Mouse (Mus musculus) stomach, embryonic 16.5 days (tissue): Measurements from ENCODE around the gene Ip6k2. TPM values are rescaled to one million over a fixed set of nuclear protein-coding genes. Genes with fewer than 3 reads are reported as not detected.
A peak's percentile ranks its signal among the peaks of the same experiment; 100 is the strongest.

ENCODE experiments used
- ATAC-seq: fragments of 200-750 bp; cut with Nextera tagmentation; 2 replicates; pipeline ENCODE4 v1.8.0; 2017; ENCODE audit warnings: moderate number of reproducible peaks, moderate TSS enrichment; ENCODE audit not compliant: insufficient read depth, low FRiP score
- H3K27ac ChIP-seq: fragments of 300-500 bp; sonication (generic); 2 replicates; pipeline ENCODE4 v1.5.1; 2014; ENCODE audit warnings: low read length
- H3K27me3 ChIP-seq: fragments of 300-500 bp; sonication (generic); 2 replicates; pipeline ENCODE4 v1.6.1; 2014; ENCODE audit warnings: low read length, control low read depth, mixed read lengths; ENCODE audit not compliant: control insufficient read depth, insufficient read depth
- H3K36me3 ChIP-seq: fragments of 300-500 bp; sonication (generic); 2 replicates; pipeline ENCODE4 v1.6.1; 2014; ENCODE audit warnings: low read length; ENCODE audit not compliant: control insufficient read depth, insufficient read depth
- H3K4me1 ChIP-seq: fragments of 300-500 bp; sonication (generic); 2 replicates; pipeline ENCODE4 v1.6.1; 2014; ENCODE audit warnings: low read length, control low read depth, mixed read lengths; ENCODE audit not compliant: control insufficient read depth, insufficient read depth
- H3K4me2 ChIP-seq: fragments of 300-500 bp; sonication (generic); 2 replicates; pipeline ENCODE4 v1.6.1; 2014; ENCODE audit warnings: low read depth, low read length, mixed read lengths
- H3K4me3 ChIP-seq: fragments of 300-500 bp; sonication (generic); replicated peaks from 2 replicates; pipeline ENCODE4 v1.5.1; 2014; ENCODE audit warnings: mild to moderate bottlenecking, low read length
- H3K9ac ChIP-seq: fragments of 300-500 bp; sonication (generic); 2 replicates; pipeline ENCODE4 v1.6.1; 2014; ENCODE audit warnings: low read length
- H3K9me3 ChIP-seq: fragments of 300-500 bp; sonication (generic); replicated peaks from 2 replicates; pipeline ENCODE4 v1.6.1; 2016; ENCODE audit warnings: low read length, control low read depth; ENCODE audit not compliant: control insufficient read depth
- WGBS: fragments of 180-500 bp; shearing (Covaris S2); extraction: QIAGEN DNeasy Blood & Tissue Kit; methylation state at CpG from one replicate; pipeline ENCODE4 v1.1.7; 2014; 5-methylcytosine and 5-hydroxymethylcytosine counted together
- polyA plus RNA-seq: library from polyadenylated mRNA; unstranded; fragments of >200 nt; fragmentation: Nextera tagmentation; extraction: Ambion mirVana; gene quantifications from 2 replicates; pipeline ENCODE4 v1.2.1, GENCODE M21; 2015

The Ip6k2 gene
- polyA plus RNA-seq, 1 experiment from 2014 or later = 65.3 TPM

GRCm38 (mm10) chr9:108820077-108820476 is 36.5 kb downstream of the Ip6k2 start:
- Histone ChIP-seq H3K27me3 (peaks cover 28% of the 10 kb centered on the region), H3K27ac (no peak overlapping the region), H3K4me1 (no peaks in the 10 kb centered on the region), H3K4me2 (no peak overlapping the region), H3K4me3 (no peak overlapping the region), H3K36me3 (0 out of 2 replicates have a peak, but pooled peaks cover 2% of the 10 kb centered on the region), H3K9me3 (no peaks in the 10 kb centered on the region), H3K9ac (no peak overlapping the region)
- no peak for ATAC-seq
- 57% methylated on average over 5 of the region's 5 CpGs for WGBS

- Histone ChIP-seq H3K4me3 (no peak overlapping the region), H3K4me1 (peaks cover 8% of the 10 kb centered on the region)
- 4% methylated on average over 25 of the region's 25 CpGs for WGBS
These were observed 40.6 kb downstream of the Ip6k2 start for GRCm38 (mm10) chr9:108824144-108824685.

GRCm38 (mm10) chr9:108824755-108825413 is 41.3 kb downstream of the Ip6k2 start:
- H3K4me3 ChIP-seq = no peak overlapping the region
- H3K36me3 ChIP-seq = no peaks in the 10 kb centered on the region

More at GRCm38 (mm10) chr9:108824144-108824685, 40.6 kb downstream of the Ip6k2 start:
- H3K4me2 ChIP-seq = no peak overlapping the region
- ATAC-seq = no peak
- no peak overlapping the region for H3K27ac ChIP-seq
- no peaks in the 10 kb centered on the region for H3K36me3 ChIP-seq
- peaks cover 67% of the 10 kb centered on the region for H3K27me3 ChIP-seq
- H3K9ac ChIP-seq = no peak overlapping the region
- H3K9me3 ChIP-seq = no peaks in the 10 kb centered on the region

GRCm38 (mm10) chr9:108825820-108826699 is 42.5 kb downstream of the Ip6k2 start, which contains the start of gene Celsr3:
TSS of gene Celsr3 (plus strand) at chr9:108826320.
- Histone ChIP-seq H3K36me3 (no peaks in the 10 kb centered on the region), H3K9ac (no peak within 1 kb of the TSS; the same call in 1 of the 2 replicates), H3K27ac (no peak within 1 kb of the TSS), H3K9me3 (no peaks in the 10 kb centered on the region), H3K4me2 (peak within 1 kb of the TSS; percentile 81), H3K27me3 (peaks cover 81% of the 10 kb centered on the region), H3K4me1 (peaks cover 8% of the 10 kb centered on the region), H3K4me3 (peak within 1 kb of the TSS; percentile 47)
- ATAC-seq = peak; percentile 18; the same call in 1 of the 2 replicates
- 3% methylated on average over 64 of the region's 70 CpGs for WGBS

More at GRCm38 (mm10) chr9:108824755-108825413, 41.3 kb downstream of the Ip6k2 start:
- H3K9me3 ChIP-seq = no peaks in the 10 kb centered on the region
- peaks cover 8% of the 10 kb centered on the region for H3K4me1 ChIP-seq
- H3K27ac ChIP-seq = no peak overlapping the region
- H3K4me2 ChIP-seq = no peak overlapping the region
- no peak overlapping the region for H3K9ac ChIP-seq
- WGBS = 2% methylated on average over 31 of the region's 31 CpGs
- ATAC-seq = no peak
- peaks cover 72% of the 10 kb centered on the region for H3K27me3 ChIP-seq

- Histone ChIP-seq H3K27ac (no peak overlapping the region), H3K9ac (no peak overlapping the region; the same call in 1 of the 2 replicates), H3K4me3 (peak overlapping the region; percentile 47), H3K9me3 (no peaks in the 10 kb centered on the region), H3K4me2 (peak overlapping the region; percentile 81), H3K27me3 (peaks cover 88% of the 10 kb centered on the region), H3K36me3 (no peaks in the 10 kb centered on the region), H3K4me1 (peaks cover 14% of the 10 kb centered on the region)
- peak; percentile 57; the same call in 1 of the 2 replicates for ATAC-seq
- WGBS = 3% methylated on average over 39 of the region's 39 CpGs
These were observed 43.2 kb downstream of the Ip6k2 start for GRCm38 (mm10) chr9:108826700-108827340.

GRCm38 (mm10) chr9:108827454-108827853 is 43.9 kb downstream of the Ip6k2 start:
- Histone ChIP-seq H3K4me1 (peaks cover 16% of the 10 kb centered on the region), H3K9me3 (no peaks in the 10 kb centered on the region), H3K4me2 (peak overlapping the region; percentile 81), H3K4me3 (peak overlapping the region; percentile 47), H3K9ac (no peak overlapping the region), H3K36me3 (no peaks in the 10 kb centered on the region), H3K27ac (no peak overlapping the region), H3K27me3 (peaks cover 86% of the 10 kb centered on the region)
- WGBS = 7% methylated on average over 34 of the region's 34 CpGs
- ATAC-seq = no peak

- peak overlapping the region; percentile 81; the same call in 1 of the 2 replicates for H3K4me2 ChIP-seq
- no peak overlapping the region for H3K27ac ChIP-seq
- H3K27me3 ChIP-seq = peaks cover 86% of the 10 kb centered on the region
- 61% methylated on average over 18 of the region's 18 CpGs for WGBS
- no peak overlapping the region for H3K9ac ChIP-seq
- H3K36me3 ChIP-seq = no peaks in the 10 kb centered on the region
- H3K9me3 ChIP-seq = no peaks in the 10 kb centered on the region
- H3K4me1 ChIP-seq = peaks cover 20% of the 10 kb centered on the region
- no peak overlapping the region for H3K4me3 ChIP-seq
- ATAC-seq = no peak
These were observed 44.3 kb downstream of the Ip6k2 start for GRCm38 (mm10) chr9:108827906-108828305.

GRCm38 (mm10) chr9:108831637-108832036 is 48.0 kb downstream of the Ip6k2 start:
- 6% methylated on average over 23 of the region's 23 CpGs for WGBS
- peak overlapping the region; percentile 96 for H3K4me2 ChIP-seq
- peak overlapping the region; percentile 58 for H3K4me3 ChIP-seq
- H3K9me3 ChIP-seq = no peaks in the 10 kb centered on the region
- peak overlapping the region; percentile 54; the same call in 1 of the 2 replicates for H3K9ac ChIP-seq
- ATAC-seq = no peak
- no peak overlapping the region for H3K27ac ChIP-seq
- peaks cover 59% of the 10 kb centered on the region for H3K27me3 ChIP-seq
- H3K4me1 ChIP-seq = peaks cover 17% of the 10 kb centered on the region
- no peaks in the 10 kb centered on the region for H3K36me3 ChIP-seq
